Mouse (Mus musculus) lung, postnatal 25 days (tissue): Measurements from ENCODE around the gene Otx2.
A peak's percentile ranks its signal among the peaks of the same experiment; 100 is the strongest.

Experiments
- DNase-seq: peaks from one replicate; pipeline ENCODE4 v3.0.0; 2022; ENCODE audit warnings: low spot score

Otx2 gene

GRCm38 (mm10) chr14:48673541-48673940 lies at the start of gene Otx2:
TSS of gene Otx2 (minus strand) at chr14:48673819.
- DNase-seq: no peak

DNA sequence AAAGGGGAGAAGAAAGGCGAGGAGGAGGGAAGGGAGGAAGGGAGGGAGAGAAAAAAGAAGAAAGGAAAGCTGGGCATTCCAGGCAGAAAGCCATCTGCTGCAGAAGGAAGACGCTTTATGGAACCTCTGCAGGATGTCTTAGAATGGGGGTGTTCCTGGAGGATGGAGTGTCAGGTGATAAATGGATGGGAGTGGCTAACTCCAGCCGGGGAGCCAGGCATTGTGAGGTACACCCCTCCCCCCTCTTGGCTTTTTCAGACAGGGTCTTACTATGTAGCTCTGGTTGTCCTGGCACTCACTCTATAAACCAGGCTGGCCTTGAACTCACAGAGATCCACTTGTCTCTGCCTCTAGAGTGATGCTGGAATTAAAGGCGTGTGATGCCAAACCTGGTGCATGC lies 49.1 kb upstream of the Otx2 start:
- DNase-seq: no peak

- no peak for DNase-seq
Observed at GRCm38 (mm10) chr14:48719296-48719695, 45.7 kb upstream of the Otx2 start.

DNA sequence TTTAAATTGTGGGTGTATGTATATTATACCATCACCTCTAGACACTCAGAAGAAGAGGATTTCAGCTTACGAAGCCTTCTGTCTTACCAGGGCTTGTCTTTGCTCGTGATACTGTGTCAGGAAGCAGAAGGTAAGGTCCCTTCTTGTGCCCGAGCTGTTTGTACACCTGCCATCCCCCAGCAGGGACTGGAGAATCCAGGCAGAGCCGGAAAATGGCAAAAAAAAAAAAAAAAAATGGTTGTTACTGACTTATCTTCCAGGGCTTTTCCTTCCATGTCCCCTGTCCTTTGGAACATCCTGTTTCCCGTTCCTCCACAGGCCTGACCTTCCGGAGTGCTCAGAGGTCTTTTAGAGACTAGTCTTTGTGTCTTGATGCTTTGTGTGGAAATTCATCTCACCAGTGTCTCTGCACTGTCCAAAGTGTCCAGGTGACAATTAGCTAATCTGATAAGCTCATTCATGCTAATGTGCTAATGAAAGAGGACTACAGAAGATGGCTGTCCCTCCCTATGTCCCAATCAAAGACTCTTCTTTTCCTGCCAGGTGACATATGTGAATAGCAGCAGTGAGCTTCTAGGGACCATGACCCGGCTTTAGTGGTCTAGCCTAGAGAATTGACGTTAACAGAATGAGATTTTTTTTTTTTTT lies 44.1 kb upstream of the Otx2 start:
- no peak for DNase-seq

- no peak for DNase-seq
Observed at GRCm38 (mm10) chr14:48716456-48716855, 42.8 kb upstream of the Otx2 start.

DNA sequence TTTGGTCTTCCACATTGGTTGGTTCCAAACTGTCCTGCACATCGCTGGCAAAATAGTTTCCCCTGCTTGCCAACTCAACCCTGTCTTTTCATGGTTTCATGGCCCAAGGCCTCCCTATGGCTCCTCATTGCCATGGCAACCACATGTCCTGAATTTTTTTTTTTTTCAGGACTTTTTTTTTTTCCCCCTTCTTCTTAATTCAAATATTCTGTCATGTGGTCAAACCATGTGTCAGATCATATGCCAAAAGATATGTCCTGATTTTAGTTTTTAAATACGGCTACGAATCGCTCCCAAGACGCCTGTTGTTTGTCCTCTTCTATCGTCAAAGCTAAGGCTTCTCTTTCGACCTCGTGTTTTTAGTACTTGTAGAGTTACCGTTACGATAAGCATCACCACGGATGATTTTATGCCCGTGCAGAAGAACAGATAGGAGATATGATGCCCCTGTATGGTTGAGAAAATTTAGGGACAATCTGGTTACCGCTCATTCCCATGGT lies 37.3 kb upstream of the Otx2 start:
- no peak for DNase-seq

- DNase-seq: no peak
Observed at GRCm38 (mm10) chr14:48710062-48710870, 36.6 kb upstream of the Otx2 start.

- peak; percentile 1 for DNase-seq
Observed at GRCm38 (mm10) chr14:48709371-48710061, 35.9 kb upstream of the Otx2 start.

DNA sequence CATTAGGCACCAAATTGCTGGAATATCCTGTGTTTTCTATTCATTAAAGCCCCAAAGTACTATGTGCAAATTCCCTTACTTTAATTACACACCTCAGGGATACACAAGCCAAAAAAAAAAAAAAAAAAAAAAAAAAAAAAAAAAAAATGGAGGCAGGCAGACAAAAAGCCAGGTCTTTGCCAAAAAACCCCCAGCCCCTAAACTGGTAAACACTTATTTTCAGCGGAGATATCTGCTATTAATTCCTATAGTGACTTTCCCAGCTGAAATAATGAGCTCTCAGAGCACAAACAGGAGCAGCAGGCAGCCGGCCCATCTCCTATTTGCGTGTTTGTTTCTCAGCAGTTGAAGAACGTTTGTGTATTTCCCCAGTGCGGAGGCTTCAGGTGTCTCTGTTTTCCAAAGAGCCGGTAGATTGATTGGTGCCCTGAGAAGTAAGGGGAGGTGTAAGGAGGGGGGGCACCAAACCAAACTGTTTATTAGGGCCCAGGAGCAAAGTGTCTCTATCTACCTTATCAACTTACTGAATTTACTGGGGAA lies 34.3 kb upstream of the Otx2 start:
- DNase-seq: no peak

- no peak for DNase-seq
Observed at GRCm38 (mm10) chr14:48707391-48707790, 33.8 kb upstream of the Otx2 start.

GRCm38 (mm10) chr14:48700790-48701370 lies 27.3 kb upstream of the Otx2 start:
- no peak for DNase-seq

- DNase-seq: no peak
Observed at GRCm38 (mm10) chr14:48679590-48679989, 6.0 kb upstream of the Otx2 start.

GRCm38 (mm10) chr14:48678674-48679073 lies 5.1 kb upstream of the Otx2 start:
- DNase-seq: no peak

DNA sequence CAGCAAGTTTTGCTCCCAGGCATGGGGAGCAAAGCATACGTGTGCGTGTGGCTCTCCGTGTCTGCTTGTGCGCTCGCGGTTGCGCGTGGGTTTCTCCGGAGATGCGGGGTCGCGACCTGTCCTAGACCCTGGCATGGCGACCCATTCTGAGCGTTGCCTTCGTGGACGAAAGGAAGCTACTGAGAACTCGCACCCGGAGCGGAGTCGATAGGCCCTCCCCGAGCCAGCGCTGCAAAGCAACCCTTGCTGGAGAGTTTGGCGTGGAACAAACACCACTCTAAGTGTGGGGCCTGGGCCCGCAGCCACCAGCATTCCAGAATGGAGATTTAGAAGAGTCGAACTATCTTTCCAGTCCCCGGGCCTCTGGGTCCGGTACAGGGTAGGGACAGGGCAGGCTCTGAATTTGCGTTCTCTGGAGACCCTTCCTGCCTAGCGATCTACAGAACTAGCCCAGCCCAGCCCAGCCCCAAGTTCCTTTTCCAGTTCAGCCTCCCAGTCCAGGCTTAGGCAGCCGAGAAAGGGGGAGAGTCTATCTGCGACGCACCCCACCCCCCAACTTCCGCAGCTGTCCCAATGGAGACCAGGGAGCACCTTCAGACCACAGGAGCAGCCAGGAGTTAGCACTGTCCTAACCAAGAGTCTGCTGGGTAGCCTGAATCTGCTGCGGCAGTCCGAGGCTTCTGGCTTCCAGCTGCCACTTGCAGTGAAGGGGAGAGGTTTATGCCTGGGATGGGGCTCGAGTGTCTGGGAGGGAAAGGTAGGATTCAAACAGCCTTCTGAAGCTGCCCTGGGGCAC lies 615 bp upstream of the Otx2 start:
- DNase-seq: no peak

DNA sequence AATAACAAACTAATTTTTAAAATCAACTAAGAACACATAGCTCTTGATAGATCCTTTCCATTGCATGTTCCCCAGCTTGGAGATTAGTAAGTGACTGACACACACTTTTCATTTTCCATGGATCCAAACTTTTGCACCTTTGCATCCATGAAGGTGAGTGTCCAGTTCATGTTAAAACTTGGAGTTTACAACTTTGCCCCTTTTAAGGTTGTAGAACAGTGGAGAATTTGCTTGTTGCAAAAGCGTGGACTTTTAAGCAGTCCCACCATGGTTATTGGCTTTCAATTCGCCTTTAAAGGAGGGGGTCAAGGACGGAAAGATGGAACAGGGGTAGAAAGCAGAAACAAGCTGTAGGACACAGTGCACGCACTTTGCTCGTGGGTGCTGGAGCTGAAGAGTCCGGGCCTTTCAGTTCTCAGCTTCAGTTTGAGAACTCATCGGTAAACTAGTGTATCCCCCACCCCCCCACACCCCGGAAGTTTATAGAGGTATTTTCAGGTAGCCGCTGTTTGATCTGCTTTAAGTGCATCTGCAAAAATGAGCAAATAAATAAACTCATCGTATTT lies 925 bp downstream of the Otx2 start:
- no peak for DNase-seq

GRCm38 (mm10) chr14:48671480-48672240 lies 2.0 kb downstream of the Otx2 start:
- no peak for DNase-seq

DNA sequence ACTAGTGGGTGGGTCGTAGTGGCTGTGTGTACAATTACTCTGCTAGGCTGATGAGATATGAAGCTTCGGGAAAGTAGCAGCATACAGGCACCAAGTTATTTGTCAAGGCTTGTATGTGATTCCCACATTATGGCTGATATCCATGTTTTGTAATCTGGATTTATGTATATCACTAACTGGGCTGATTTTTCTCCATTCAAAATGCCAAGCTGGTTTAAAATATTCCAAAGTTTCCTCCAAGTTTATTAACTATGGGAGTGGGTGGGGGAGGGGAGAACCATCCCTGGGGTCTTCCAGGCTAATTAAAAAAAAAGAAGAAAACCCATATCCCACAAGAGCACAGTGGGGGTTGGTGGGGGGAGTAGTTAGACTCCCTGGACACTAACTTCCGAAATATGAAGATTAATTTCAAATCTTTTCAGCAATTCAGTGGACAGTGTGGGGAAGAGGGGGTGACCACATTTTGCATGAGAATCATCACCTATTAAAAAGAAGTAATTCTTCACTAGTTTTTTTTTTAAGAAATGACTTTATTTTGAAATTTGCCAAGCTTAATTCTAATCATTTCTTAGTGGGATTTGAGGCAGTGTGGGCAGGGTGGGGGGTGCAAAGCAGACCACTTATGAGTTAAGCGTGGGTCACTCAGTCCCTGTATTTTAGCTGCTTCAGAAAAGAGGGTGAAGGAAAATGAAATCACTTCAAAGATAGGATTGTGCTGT lies 2.7 kb downstream of the Otx2 start:
- no peak for DNase-seq

GRCm38 (mm10) chr14:48670258-48670630 lies 3.4 kb downstream of the Otx2 start:
- no peak for DNase-seq

DNA sequence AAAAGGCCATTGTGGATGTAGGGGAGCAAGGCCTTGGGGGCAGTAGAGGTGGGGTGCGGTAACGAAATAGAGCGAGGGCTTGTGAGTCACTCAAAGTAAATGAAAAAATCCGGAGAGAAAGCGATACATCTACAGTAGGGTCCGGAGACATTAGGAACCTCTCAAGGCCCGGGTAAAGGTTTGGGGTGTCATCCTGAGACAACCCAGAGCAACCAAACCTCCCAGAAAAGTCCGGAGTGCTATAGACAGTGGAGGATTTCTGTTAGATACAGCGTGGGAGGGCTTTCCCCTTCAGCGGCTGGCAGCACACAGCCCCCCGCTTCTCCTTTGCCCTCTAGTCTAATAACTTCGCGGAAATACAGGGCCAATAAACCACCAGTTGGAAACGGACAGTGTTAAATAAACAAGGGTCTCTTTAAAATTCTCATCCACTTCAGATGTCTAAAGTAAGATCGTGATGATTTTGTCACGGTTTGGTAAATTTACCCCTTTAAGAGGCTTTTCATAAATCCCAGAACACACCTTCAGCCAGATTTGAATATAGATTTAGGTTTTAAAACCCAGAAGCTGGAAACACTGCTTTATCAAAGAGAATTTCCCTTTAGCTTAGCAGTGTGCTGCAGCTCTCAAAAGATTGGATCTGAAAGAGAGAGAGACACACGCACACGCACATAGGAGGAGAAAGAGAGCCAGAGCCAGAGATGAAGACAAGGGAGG lies 3.9 kb downstream of the Otx2 start:
- DNase-seq: no peak
